Mouse (Mus musculus): ENCODE data around the gene Fbxo33. TPM values are rescaled to one million over a fixed set of nuclear protein-coding genes. Genes with fewer than 3 reads are reported as not detected.

Gene Fbxo33
- polyA plus RNA-seq, 1 experiment: 45.5 TPM

- DNase-seq: no peak
- no peaks in the 10 kb centered on the region for H3K27me3 ChIP-seq (ENCODE audit: control insufficient read depth, insufficient read depth, low read length)
- H3K4me1 ChIP-seq (ENCODE audit: control insufficient read depth, insufficient read depth, low read length): peaks cover 7% of the 10 kb centered on the region; the same call in 1 of the 2 replicates
- no peak overlapping the region for H3K4me3 ChIP-seq (replicated peaks; ENCODE audit: insufficient read depth, low read depth, low read length)
- 92% methylated on average over 4 of the region's 4 CpGs for WGBS
- H3K27ac ChIP-seq (ENCODE audit: insufficient read depth, low read length): no peak overlapping the region
- TF ChIP-seq CTCF (IDR thresholded peaks at IDR 0.05; ENCODE audit: borderline replicate concordance, insufficient read depth, low read depth, low read length): no peak
- TF ChIP-seq POLR2A (IDR thresholded peaks at IDR 0.05; ENCODE audit: borderline replicate concordance, insufficient read depth, low read length): no peak
Measured at GRCm38 (mm10) chr12:59216176-59216575, 3.3 kb downstream of the Fbxo33 start.

- Histone ChIP-seq H3K27ac (ENCODE audit: insufficient read depth, low read length) (no peak overlapping the region), H3K4me1 (ENCODE audit: control insufficient read depth, insufficient read depth, low read length) (no peaks in the 10 kb centered on the region), H3K4me3 (replicated peaks; ENCODE audit: insufficient read depth, low read depth, low read length) (no peak overlapping the region), H3K27me3 (ENCODE audit: control insufficient read depth, insufficient read depth, low read length) (no peaks in the 10 kb centered on the region)
- TF ChIP-seq POLR2A (IDR thresholded peaks at IDR 0.05; ENCODE audit: borderline replicate concordance, insufficient read depth, low read length): no peak
- no peak for TF ChIP-seq CTCF (IDR thresholded peaks at IDR 0.05; ENCODE audit: borderline replicate concordance, insufficient read depth, low read depth, low read length)
- WGBS: 97% methylated on average over 1 of the region's 1 CpGs
- no peak for DNase-seq
Measured at GRCm38 (mm10) chr12:59207814-59208213, 11.7 kb downstream of the Fbxo33 start.

DNA sequence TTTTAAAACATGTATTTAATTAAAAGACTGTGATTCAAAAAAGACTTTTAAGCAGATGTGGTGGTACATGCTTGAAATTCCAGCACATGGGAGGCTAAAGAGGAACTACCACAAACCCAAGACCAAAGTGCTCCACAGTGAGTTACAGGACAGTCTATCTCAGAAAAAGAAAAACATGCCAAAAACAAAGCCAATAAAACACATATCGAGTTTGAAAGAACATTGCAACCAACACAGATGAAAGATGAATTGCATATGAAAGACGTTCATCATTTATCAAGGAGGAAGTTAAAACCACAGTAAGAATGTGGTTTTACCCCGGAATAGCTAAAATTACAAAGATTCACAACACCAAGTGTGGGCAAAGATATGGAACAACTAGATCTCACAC is 12.5 kb downstream of the Fbxo33 start:
- TF ChIP-seq POLR2A (IDR thresholded peaks at IDR 0.05; ENCODE audit: borderline replicate concordance, insufficient read depth, low read length) (no peak), CTCF (IDR thresholded peaks at IDR 0.05; ENCODE audit: borderline replicate concordance, insufficient read depth, low read depth, low read length) (no peak)
- H3K4me1 ChIP-seq (ENCODE audit: control insufficient read depth, insufficient read depth, low read length): no peaks in the 10 kb centered on the region
- 89% methylated on average over 3 of the region's 3 CpGs for WGBS

GRCm38 (mm10) chr12:59206208-59206999 is 13.1 kb downstream of the Fbxo33 start:
- WGBS: 90% methylated on average over 4 of the region's 4 CpGs
- TF ChIP-seq POLR2A (IDR thresholded peaks at IDR 0.05; ENCODE audit: borderline replicate concordance, insufficient read depth, low read length) (no peak), CTCF (IDR thresholded peaks at IDR 0.05; ENCODE audit: borderline replicate concordance, insufficient read depth, low read depth, low read length) (no peak)

More for the DNA sequence above, 12.5 kb downstream of the Fbxo33 start:
- no peak for DNase-seq
- Histone ChIP-seq H3K4me3 (replicated peaks; ENCODE audit: insufficient read depth, low read depth, low read length) (no peak overlapping the region), H3K27me3 (ENCODE audit: control insufficient read depth, insufficient read depth, low read length) (no peaks in the 10 kb centered on the region), H3K27ac (ENCODE audit: insufficient read depth, low read length) (no peak overlapping the region)

GRCm38 (mm10) chr12:59205571-59205970 is 14.0 kb downstream of the Fbxo33 start:
- no peak overlapping the region for H3K4me3 ChIP-seq (replicated peaks; ENCODE audit: insufficient read depth, low read depth, low read length)

More at GRCm38 (mm10) chr12:59206208-59206999, 13.1 kb downstream of the Fbxo33 start:
- no peak overlapping the region for H3K4me3 ChIP-seq (replicated peaks; ENCODE audit: insufficient read depth, low read depth, low read length)
- no peaks in the 10 kb centered on the region for H3K4me1 ChIP-seq (ENCODE audit: control insufficient read depth, insufficient read depth, low read length)
- no peak for DNase-seq
- H3K27ac ChIP-seq (ENCODE audit: insufficient read depth, low read length): no peak overlapping the region
- H3K27me3 ChIP-seq (ENCODE audit: control insufficient read depth, insufficient read depth, low read length): no peaks in the 10 kb centered on the region

DNA sequence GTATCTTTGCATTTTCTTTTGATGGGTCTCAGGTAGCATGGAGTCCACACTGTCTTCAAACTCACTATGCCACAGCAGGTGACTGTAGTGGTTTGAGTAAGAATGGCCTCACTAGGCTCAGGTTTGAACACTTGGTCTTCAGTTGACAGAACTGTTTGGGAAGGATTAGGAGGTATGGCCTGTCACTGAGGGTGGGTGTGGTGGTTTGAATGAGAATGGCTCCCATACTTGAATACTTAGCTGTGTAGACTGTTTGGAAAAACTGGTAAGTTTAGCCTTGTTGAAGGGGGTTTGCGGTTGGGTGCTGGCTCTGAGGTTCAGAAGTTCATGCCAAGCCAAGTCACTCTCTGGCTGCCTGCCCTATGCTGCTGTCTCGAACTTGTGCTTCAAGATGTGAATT is 20.2 kb downstream of the Fbxo33 start:
- WGBS: 56% methylated on average over 2 of the region's 2 CpGs
- H3K27ac ChIP-seq (ENCODE audit: insufficient read depth, low read length): no peak overlapping the region
- no peaks in the 10 kb centered on the region for H3K4me1 ChIP-seq (ENCODE audit: control insufficient read depth, insufficient read depth, low read length)
- DNase-seq: no peak
- no peak for TF ChIP-seq CTCF (IDR thresholded peaks at IDR 0.05; ENCODE audit: borderline replicate concordance, insufficient read depth, low read depth, low read length)
- TF ChIP-seq POLR2A (IDR thresholded peaks at IDR 0.05; ENCODE audit: borderline replicate concordance, insufficient read depth, low read length): no peak
- no peaks in the 10 kb centered on the region for H3K27me3 ChIP-seq (ENCODE audit: control insufficient read depth, insufficient read depth, low read length)
- H3K4me3 ChIP-seq (replicated peaks; ENCODE audit: insufficient read depth, low read depth, low read length): no peak overlapping the region

More at GRCm38 (mm10) chr12:59205571-59205970, 14.0 kb downstream of the Fbxo33 start:
- no peaks in the 10 kb centered on the region for H3K27me3 ChIP-seq (ENCODE audit: control insufficient read depth, insufficient read depth, low read length)
- 91% methylated on average over 6 of the region's 6 CpGs for WGBS
- H3K27ac ChIP-seq (ENCODE audit: insufficient read depth, low read length): no peak overlapping the region
- H3K4me1 ChIP-seq (ENCODE audit: control insufficient read depth, insufficient read depth, low read length): no peaks in the 10 kb centered on the region
- no peak for DNase-seq
- no peak for TF ChIP-seq POLR2A (IDR thresholded peaks at IDR 0.05; ENCODE audit: borderline replicate concordance, insufficient read depth, low read length)
- TF ChIP-seq CTCF (IDR thresholded peaks at IDR 0.05; ENCODE audit: borderline replicate concordance, insufficient read depth, low read depth, low read length): no peak

GRCm38 (mm10) chr12:59198750-59199149 is 20.8 kb downstream of the Fbxo33 start:
- no peaks in the 10 kb centered on the region for H3K27me3 ChIP-seq (ENCODE audit: control insufficient read depth, insufficient read depth, low read length)
- DNase-seq: no peak
- 88% methylated on average over 4 of the region's 4 CpGs for WGBS
- H3K4me1 ChIP-seq (ENCODE audit: control insufficient read depth, insufficient read depth, low read length): no peaks in the 10 kb centered on the region
- no peak overlapping the region for H3K4me3 ChIP-seq (replicated peaks; ENCODE audit: insufficient read depth, low read depth, low read length)
- H3K27ac ChIP-seq (ENCODE audit: insufficient read depth, low read length): no peak overlapping the region
- TF ChIP-seq POLR2A (IDR thresholded peaks at IDR 0.05; ENCODE audit: borderline replicate concordance, insufficient read depth, low read length) (no peak), CTCF (IDR thresholded peaks at IDR 0.05; ENCODE audit: borderline replicate concordance, insufficient read depth, low read depth, low read length) (no peak)

DNA sequence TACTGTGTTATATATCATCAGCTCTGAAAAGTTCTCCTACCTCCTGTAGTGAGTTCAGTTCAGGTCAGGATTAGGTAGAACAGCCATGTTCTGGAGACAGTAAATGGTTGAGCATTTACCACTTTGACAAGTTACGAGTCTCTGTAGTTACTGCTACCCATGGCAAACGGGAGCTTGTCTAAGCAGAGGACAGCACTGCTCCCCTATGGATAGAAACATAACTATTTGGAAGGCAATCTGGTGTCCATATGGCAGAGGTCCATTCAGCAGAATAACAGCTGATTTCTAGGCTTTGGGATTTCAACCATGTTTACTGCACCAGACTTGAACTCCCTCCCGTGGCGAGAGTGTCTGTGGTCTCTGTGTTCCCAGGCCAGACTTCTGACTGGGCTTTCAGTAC is 23.6 kb downstream of the Fbxo33 start:
- H3K27ac ChIP-seq (ENCODE audit: insufficient read depth, low read length): no peak overlapping the region
- no peak overlapping the region for H3K4me3 ChIP-seq (replicated peaks; ENCODE audit: insufficient read depth, low read depth, low read length)
- 11% methylated on average over 4 of the region's 4 CpGs for WGBS
- TF ChIP-seq POLR2A (IDR thresholded peaks at IDR 0.05; ENCODE audit: borderline replicate concordance, insufficient read depth, low read length) (no peak), CTCF (IDR thresholded peaks at IDR 0.05; ENCODE audit: borderline replicate concordance, insufficient read depth, low read depth, low read length) (0 out of 2 replicates have a peak, but pooled peaks have one; percentile 2)
- DNase-seq: peak; percentile 31 to 79
- no peaks in the 10 kb centered on the region for H3K27me3 ChIP-seq (ENCODE audit: control insufficient read depth, insufficient read depth, low read length)
- no peaks in the 10 kb centered on the region for H3K4me1 ChIP-seq (ENCODE audit: control insufficient read depth, insufficient read depth, low read length)

All from cerebellum, adult 2 months (tissue).